Mouse (Mus musculus) spleen, adult 2 months (tissue): Measurements from ENCODE around the gene Smarca4. TPM values are rescaled to one million over a fixed set of nuclear protein-coding genes. Genes with fewer than 3 reads are reported as not detected.

ENCODE experiments used
- DNase-seq, 2 experiments: peaks; one replicate each; pipeline versions ENCODE4 v3.0.0 to v3.0.0-alpha.2; 2012 to 2021; ENCODE audit warnings: low spot score in 2 of 2, low read depth in 1 of 2
- H3K27ac ChIP-seq: fragments of 200-500 bp; 2 replicates; pipeline ENCODE4 v1.5.1; 2012; ENCODE audit warnings: low read length, inconsistent platforms; ENCODE audit not compliant: insufficient read depth
- H3K27me3 ChIP-seq: fragments of 200-500 bp; 2 replicates; pipeline ENCODE4 v1.6.1; 2012; ENCODE audit warnings: mild to moderate bottlenecking, moderate library complexity, low read length, inconsistent platforms; ENCODE audit not compliant: control insufficient read depth, insufficient read depth
- H3K36me3 ChIP-seq: fragments of 200-500 bp; 2 replicates; pipeline ENCODE4 v1.6.1; 2012; ENCODE audit warnings: mild to moderate bottlenecking, low read length, inconsistent platforms; ENCODE audit not compliant: control insufficient read depth, insufficient read depth
- H3K4me1 ChIP-seq: fragments of 200-500 bp; 2 replicates; pipeline ENCODE4 v1.6.1; 2011; ENCODE audit warnings: inconsistent platforms; ENCODE audit not compliant: control insufficient read depth, insufficient read depth, insufficient read length
- H3K4me3 ChIP-seq: fragments of 200-500 bp; 2 replicates; pipeline ENCODE4 v1.5.1; 2011; ENCODE audit warnings: mild to moderate bottlenecking, inconsistent platforms; ENCODE audit not compliant: insufficient read depth, insufficient read length; ENCODE audit errors: extremely low read depth
- CTCF ChIP-seq: fragments of 200-500 bp; IDR thresholded peaks from 2 replicates; pipeline ENCODE4 v1.5.1; 2011; ENCODE audit warnings: mild to moderate bottlenecking, inconsistent platforms; ENCODE audit not compliant: insufficient read depth, insufficient read length, insufficient replicate concordance; ENCODE audit errors: extremely low read depth
- POLR2A ChIP-seq: fragments of 200-500 bp; IDR thresholded peaks from 2 replicates; pipeline ENCODE4 v1.6.1; 2011; ENCODE audit warnings: low read depth, low read length, inconsistent platforms
- WGBS: fragments of 180-500 bp; shearing (Covaris S2); methylation state at CpG from one replicate; pipeline ENCODE4 v1.1.7; 2018; 5-methylcytosine and 5-hydroxymethylcytosine counted together
- polyA plus RNA-seq: library from polyadenylated mRNA; depleted of rRNA; stranded (reverse); fragments of >200 nt; gene quantifications from 2 replicates; pipeline ENCODE4 v1.2.3, GENCODE M21; 2012

The Smarca4 gene
- polyA plus RNA-seq, 1 experiment: 30.2 TPM

- TF ChIP-seq CTCF: no peak
- no peak for TF ChIP-seq POLR2A
- no peak overlapping the region for H3K4me3 ChIP-seq
- WGBS: 83% methylated on average over 11 of the region's 11 CpGs
- peaks cover 26% of the 10 kb centered on the region for H3K36me3 ChIP-seq
- no peak overlapping the region for H3K27ac ChIP-seq
- no peaks in the 10 kb centered on the region for H3K4me1 ChIP-seq
- no peaks in the 10 kb centered on the region for H3K27me3 ChIP-seq
- no peak for DNase-seq
Measured at GRCm38 (mm10) chr9:21741514-21741913, 125.5 kb downstream of the Smarca4 start.

- no peak for DNase-seq
- H3K36me3 ChIP-seq: peaks cover 5% of the 10 kb centered on the region
- no peak overlapping the region for H3K4me3 ChIP-seq
- WGBS: 90% methylated on average over 3 of the region's 3 CpGs
- no peaks in the 10 kb centered on the region for H3K27me3 ChIP-seq
- TF ChIP-seq CTCF: no peak
- TF ChIP-seq POLR2A: no peak
- no peak overlapping the region for H3K27ac ChIP-seq
- H3K4me1 ChIP-seq: no peaks in the 10 kb centered on the region
Measured at GRCm38 (mm10) chr9:21747238-21747774, 131.3 kb downstream of the Smarca4 start.

- no peak for DNase-seq
- no peak overlapping the region for H3K27ac ChIP-seq
- H3K4me1 ChIP-seq: no peaks in the 10 kb centered on the region
- TF ChIP-seq CTCF (no peak), POLR2A (no peak)
- H3K27me3 ChIP-seq: no peaks in the 10 kb centered on the region
- H3K36me3 ChIP-seq: peaks cover 5% of the 10 kb centered on the region
- WGBS: 79% methylated on average over 7 of the region's 7 CpGs
- H3K4me3 ChIP-seq: no peak overlapping the region
Measured at GRCm38 (mm10) chr9:21748033-21748432, 132.1 kb downstream of the Smarca4 start.

GRCm38 (mm10) chr9:21748491-21748890 is 132.5 kb downstream of the Smarca4 start:
- Histone ChIP-seq H3K27me3 (no peaks in the 10 kb centered on the region), H3K27ac (no peak overlapping the region), H3K36me3 (peaks cover 5% of the 10 kb centered on the region), H3K4me3 (no peak overlapping the region), H3K4me1 (no peaks in the 10 kb centered on the region)
- WGBS: 87% methylated on average over 10 of the region's 10 CpGs
- DNase-seq: no peak
- TF ChIP-seq CTCF (no peak), POLR2A (no peak)

- Histone ChIP-seq H3K27me3 (no peaks in the 10 kb centered on the region), H3K27ac (no peak overlapping the region), H3K4me3 (no peak overlapping the region), H3K36me3 (peaks cover 3% of the 10 kb centered on the region), H3K4me1 (no peaks in the 10 kb centered on the region)
- WGBS: 88% methylated on average over 6 of the region's 6 CpGs
- TF ChIP-seq CTCF (no peak), POLR2A (no peak)
- no peak for DNase-seq
Measured at GRCm38 (mm10) chr9:21749382-21750118, 133.6 kb downstream of the Smarca4 start.

GRCm38 (mm10) chr9:21750370-21750769 is 134.4 kb downstream of the Smarca4 start:
- Histone ChIP-seq H3K4me1 (no peaks in the 10 kb centered on the region), H3K27ac (no peak overlapping the region), H3K27me3 (no peaks in the 10 kb centered on the region), H3K4me3 (no peak overlapping the region), H3K36me3 (peaks cover 3% of the 10 kb centered on the region)
- WGBS: 79% methylated on average over 3 of the region's 3 CpGs
- no peak for DNase-seq
- TF ChIP-seq POLR2A: no peak
- TF ChIP-seq CTCF: no peak

- no peaks in the 10 kb centered on the region for H3K27me3 ChIP-seq
- no peak overlapping the region for H3K4me3 ChIP-seq
- H3K36me3 ChIP-seq: peaks cover 3% of the 10 kb centered on the region
- DNase-seq: no peak
- H3K27ac ChIP-seq: no peak overlapping the region
- H3K4me1 ChIP-seq: no peaks in the 10 kb centered on the region
- no peak for TF ChIP-seq POLR2A
- no peak for TF ChIP-seq CTCF
- WGBS: 65% methylated on average over 6 of the region's 6 CpGs
Measured at GRCm38 (mm10) chr9:21751347-21751746, 135.4 kb downstream of the Smarca4 start.
